Mouse (Mus musculus) kidney, postnatal 4 days (tissue): ENCODE results near the gene Morc2a.

Experiments used
- DNase-seq, 2 experiments: peaks; one replicate each; pipeline ENCODE4 v3.0.0; 2021; ENCODE audit warnings: mixed read lengths in 2 of 2

Morc2a gene

GRCm38 (mm10) chr11:3738778-3739177, 89.8 kb downstream of the Morc2a start:
- no peak for DNase-seq
